Mouse (Mus musculus): ENCODE data around the gene Pcca.

The Pcca gene

DNA sequence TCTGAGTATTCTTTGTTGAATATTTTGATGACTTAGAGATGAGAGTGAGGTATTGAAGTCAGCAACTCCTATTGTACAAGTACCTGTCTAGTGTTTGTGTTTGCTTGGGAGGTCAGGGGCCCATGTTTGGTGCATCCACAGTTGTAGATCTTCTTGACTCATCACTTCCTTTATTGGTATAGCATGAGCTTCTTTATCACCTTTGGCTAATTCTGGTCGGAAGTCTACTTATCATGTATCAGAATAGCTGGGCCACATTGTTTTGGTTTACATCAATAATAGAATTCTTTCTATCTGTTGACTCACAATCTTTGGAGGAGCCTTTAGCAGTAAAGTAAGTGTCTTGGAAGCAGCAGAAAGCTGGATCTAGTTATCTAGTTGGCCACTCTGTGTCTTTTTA is 108.3 kb downstream of the Pcca start:
- DNase-seq (ENCODE audit: low spot score) = no peak

- no peak for DNase-seq (ENCODE audit: low spot score)
Measured at GRCm38 (mm10) chr14:122648214-122648613, 114.1 kb downstream of the Pcca start.

DNA sequence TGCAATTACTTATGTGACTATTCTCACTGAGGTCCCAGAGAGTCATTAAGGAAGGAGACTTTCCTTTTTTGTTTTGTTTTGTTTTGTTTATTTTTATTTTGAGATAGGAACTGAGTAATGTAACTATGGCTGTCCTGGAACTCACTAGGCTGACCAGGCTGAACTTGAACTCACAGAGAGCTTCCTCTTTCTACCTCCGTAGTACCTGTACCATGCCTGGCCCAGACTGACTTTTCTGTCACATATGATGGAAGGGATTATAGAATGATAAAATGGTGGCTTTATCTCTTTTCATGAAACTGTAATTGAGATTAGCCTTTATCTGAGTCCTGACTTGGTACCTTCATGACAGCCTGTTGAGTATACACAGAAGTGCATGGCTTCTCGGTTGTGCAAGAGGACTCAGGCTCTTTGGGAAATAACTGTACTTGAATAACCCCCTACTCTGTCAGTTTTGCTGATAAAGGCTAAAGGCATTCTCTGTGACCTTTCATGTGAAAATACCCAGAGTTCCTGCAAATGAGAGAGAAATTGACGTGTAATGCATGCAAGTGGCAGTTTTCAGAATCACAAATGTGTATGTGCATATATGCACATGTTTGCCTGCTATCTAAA is 115.3 kb downstream of the Pcca start:
- DNase-seq (ENCODE audit: low spot score) = no peak

- DNase-seq (ENCODE audit: low spot score) = no peak
Measured at GRCm38 (mm10) chr14:122651681-122652080, 117.6 kb downstream of the Pcca start.

GRCm38 (mm10) chr14:122675661-122676060 is 141.5 kb downstream of the Pcca start:
- DNase-seq (ENCODE audit: low spot score) = no peak

DNA sequence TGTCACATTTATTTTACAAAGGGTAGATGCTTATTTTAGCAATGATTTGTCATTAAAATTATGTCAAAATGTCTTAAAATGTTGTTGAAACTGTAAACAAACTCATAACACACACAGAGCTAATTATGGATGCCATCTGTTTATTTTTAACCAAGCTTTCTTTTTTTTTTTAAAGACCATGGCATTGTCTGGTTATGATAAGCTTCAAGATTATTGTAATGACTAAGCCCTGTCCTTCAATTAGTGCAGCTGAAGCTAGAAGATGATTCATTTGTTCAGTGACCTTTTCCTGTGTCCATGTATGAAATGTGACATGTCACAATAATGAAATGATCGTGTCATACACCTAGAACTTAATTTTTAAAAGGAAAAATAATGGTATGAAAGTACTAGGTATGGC is 149.5 kb downstream of the Pcca start:
- peak; percentile 32 for DNase-seq (ENCODE audit: low spot score)

GRCm38 (mm10) chr14:122684250-122684649 is 150.1 kb downstream of the Pcca start:
- DNase-seq (ENCODE audit: low spot score) = peak; percentile 27

- DNase-seq (ENCODE audit: low spot score) = peak; percentile 40
Measured at GRCm38 (mm10) chr14:122684811-122685210, 150.7 kb downstream of the Pcca start.

DNA sequence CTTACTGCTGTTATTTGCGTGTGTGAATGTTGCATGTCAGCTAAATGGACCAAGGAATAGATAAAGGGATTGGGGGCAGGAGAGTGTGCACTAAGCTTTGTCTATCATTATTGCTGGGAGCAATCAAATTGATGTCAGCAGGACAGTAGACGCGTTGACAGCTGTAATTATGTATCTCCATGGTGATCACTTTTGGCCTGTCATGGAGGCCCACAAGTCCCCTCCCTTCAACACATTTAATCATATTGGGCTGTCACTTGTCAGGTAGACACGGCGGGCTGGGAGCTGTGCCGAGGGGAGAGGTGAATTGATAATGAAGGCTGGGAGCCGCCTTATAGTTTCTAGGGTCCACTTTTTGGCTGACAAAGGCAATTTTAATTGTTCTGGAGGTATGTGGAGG is 153.3 kb downstream of the Pcca start:
- DNase-seq (ENCODE audit: low spot score) = no peak

DNA sequence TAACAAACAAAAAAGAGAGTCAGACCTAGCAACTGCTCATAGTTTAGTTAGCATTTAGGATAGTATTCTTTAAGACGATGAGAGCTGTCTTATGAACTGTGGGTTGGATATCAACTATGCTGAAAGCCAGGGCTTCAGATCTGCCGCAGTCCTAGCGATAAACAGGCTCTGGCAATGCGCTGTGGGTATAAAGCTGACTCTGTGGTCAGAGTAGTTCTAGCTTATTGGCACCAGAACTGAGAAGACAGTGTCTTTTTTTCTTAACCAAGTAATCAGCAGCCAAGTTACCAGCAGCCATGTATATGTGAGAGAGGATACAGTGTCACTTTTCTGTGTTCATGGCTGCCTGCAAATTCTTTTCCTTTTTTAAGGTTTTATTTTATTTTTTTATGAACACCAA is 154.3 kb downstream of the Pcca start:
- no peak for DNase-seq (ENCODE audit: low spot score)

GRCm38 (mm10) chr14:122689136-122689815 is 155.2 kb downstream of the Pcca start:
- no peak for DNase-seq (ENCODE audit: low spot score)

- no peak for DNase-seq (ENCODE audit: low spot score)
Measured at GRCm38 (mm10) chr14:122691555-122691954, 157.4 kb downstream of the Pcca start.

DNA sequence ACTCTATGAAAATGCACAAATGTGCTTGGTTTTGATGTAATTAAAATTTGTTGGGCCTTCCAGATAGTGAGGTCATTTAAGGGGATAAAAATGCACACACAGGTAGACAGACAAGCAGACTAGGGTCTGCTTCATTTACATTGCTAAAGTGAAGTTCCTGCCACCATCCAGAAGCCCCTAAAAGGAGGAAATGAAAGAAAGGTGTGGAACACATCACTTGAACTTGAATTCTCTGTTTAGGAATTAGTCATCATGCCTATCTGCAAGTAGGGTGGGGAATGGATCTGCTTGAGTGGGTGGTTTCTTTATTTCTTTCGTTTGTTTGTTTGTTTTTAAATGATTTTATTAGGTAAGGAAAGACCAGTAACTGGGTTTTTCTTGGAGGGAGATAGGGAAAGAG is 166.2 kb downstream of the Pcca start:
- no peak for DNase-seq (ENCODE audit: low spot score)

GRCm38 (mm10) chr14:122713793-122714192 is 179.7 kb downstream of the Pcca start:
- no peak for DNase-seq (ENCODE audit: low spot score)

DNA sequence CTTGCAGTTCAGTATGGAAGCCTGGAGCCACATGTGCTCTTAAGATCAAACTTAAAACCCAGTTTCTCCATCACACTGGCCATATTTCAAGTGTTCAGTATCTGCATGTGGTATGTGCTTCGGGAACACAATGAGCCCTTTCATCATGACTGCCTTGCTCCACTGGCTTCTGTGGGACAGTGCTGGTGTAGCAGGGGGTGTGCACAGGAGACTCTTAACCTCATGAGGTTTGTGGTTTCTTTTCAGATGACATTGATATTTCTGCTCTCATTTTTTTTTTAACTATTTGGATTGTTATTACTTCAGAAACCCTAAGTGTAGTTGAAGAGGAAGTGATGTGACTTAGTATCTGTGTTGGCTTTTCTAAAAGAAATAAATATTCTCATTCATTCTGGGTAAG is 180.8 kb downstream of the Pcca start:
- no peak for DNase-seq (ENCODE audit: low spot score)

DNA sequence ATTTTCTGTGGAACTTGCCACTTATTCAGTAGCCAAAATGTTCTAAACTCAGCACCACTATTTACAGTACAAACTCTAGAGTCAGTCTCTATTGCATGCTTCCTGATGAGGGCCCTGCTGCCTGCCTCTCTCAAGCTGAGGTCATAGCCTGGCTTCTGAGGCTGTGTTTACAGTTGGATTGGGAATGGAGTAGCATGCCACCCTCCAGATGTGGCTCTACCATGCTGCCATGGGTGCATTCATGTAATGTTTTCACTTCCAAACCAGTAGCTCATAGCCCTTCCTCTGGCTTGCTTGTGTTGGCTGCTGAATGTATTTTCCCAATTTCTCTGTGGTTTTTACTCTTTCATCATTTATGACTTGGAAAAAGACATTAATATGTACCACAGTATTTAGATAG is 181.9 kb downstream of the Pcca start:
- DNase-seq (ENCODE audit: low spot score) = no peak

DNA sequence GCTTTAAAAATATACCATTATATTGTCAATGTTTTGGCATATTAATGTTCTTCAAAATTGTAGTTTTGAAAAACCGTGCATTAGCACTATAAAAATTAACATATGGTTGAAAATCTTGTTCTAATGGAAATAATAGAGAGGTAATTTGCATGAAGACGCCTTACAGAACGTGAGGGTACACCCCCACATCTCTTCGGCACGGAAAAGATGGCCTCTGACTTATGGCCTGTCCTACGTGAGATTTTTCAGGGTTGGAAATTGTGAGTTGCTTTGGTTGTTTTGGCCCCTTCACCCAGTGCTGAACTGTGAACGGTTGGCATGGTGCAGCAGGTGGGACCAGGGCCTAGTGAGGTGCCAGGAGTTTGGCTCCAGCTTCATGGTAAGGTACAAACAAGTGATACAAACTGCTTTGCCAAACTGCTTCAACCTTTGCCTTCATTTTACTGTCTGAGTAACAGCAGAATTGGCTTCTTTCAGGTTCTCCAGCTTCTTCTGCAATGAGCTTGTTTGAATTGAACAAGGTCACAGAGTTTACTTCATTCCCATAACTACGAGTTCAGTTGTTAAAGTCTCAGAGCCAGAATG is 185.5 kb downstream of the Pcca start:
- no peak for DNase-seq (ENCODE audit: low spot score)

GRCm38 (mm10) chr14:122720989-122721388 is 186.9 kb downstream of the Pcca start:
- DNase-seq (ENCODE audit: low spot score) = peak; percentile 7

DNA sequence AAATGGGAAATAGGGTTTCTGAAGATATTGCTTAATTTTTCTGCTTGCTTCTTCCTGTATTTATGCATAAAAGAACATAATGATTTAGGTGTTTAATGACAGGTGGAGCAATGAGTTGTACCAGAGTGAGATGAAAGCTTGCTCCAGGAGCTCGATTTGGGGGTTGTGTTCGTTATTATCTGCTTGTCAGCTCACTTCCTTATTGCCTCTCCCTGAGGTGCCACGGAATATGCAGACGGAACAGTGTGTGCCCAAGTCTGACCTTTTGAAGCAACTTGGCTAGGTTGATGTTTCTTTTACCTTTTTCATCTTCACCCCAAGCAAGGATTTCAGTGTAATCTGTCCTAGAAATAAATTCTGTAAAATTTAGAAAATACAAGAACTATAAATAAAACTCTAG is 187.6 kb downstream of the Pcca start:
- DNase-seq (ENCODE audit: low spot score) = no peak

DNA sequence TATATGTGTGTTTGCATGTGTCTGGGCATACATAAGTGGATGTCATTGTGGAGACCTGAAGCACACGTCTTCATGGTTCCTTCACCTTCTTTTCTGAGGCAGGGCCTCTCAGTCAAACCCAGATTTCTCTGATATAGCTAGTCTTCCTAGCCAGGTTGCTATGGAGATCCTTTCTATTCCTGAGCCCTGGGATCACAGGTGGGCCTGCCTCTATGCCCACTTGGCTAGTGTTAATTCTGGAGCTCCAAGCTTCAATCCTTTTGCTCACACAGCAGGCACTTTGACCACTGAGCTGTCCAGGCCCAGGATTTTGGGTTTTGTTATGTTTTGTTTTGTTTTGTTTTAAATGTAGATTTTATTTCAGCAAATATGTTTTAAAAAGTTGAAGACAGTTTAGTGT is 192.3 kb downstream of the Pcca start:
- DNase-seq (ENCODE audit: low spot score) = no peak

DNA sequence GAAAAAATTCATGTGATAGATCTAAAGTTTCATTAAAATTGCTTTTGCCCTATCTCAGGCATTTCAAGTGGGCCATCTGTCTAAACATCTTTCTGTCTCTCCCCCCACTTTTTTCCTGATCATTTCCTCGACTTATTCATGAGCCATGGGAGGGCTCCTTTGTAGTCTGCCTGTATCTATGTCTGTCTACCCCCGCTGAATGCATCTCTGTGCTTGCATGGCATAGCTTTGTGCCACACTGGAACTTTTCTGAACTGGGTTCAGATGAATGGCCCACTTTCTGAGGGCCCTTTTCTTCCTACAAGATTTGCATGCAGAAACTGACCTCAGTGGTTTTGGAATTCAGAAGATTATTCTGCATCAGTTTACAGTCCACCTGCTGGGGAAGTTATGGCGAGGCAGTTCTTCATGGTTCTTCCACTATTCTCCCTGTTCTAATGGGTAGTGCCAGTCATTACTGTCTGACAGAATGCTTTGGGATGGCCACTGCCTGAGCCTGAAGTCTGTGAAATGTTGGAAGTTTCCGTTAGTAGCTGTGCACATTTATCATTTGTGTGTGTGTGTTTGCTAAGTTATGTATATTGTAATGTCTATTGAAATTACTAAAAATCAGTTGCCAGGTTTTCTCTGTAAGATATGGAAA is 195.4 kb downstream of the Pcca start:
- DNase-seq (ENCODE audit: low spot score) = no peak

DNA sequence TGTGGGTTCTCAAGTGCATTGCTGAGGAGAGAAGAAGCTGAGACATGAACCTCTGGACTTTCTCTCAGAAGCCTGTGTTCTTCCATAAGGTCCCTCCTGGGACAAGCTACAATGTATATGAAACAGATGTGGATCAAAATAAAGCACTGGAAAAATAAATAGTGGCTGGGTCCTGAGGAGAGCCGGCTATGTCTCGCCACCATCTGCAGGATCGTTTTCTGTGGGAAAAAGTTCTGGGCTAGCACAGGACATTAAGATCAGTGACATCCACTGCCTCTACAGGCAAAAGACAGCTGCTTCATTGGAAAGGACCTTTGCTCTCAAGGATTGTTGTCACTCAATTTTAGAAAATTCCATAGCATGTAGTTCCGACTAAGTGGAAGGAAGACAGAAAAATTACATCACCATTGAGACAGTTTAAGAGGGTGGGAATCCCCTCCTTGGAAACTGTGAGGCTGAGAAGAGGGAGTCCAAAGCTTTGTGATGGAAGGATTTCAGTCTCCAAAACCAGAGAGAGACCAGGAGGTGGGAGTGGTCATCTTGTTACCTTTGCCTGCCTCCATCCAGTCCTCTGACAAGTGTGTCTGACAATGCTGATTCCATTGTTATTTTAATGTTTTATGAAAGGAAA is 196.9 kb downstream of the Pcca start:
- no peak for DNase-seq (ENCODE audit: low spot score)

DNA sequence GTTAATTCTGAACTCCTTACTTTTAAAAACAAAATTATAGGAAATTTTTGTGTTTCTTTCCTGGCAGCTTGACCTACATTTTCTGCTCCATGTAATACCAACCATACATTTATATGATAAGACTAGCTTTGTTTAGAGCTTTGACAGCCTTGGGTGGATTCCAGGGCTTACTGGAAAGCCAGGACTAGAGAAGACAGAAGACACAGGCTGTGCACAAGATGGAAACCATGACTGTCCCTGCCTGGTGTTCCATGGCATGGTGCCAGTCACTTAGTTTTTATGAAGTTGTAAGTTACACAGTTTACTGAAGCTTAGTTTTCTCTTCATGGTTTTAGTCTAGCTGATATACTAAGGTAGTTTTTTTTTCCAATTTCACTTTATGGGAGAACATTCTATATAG is 202.7 kb downstream of the Pcca start:
- DNase-seq (ENCODE audit: low spot score) = peak; percentile 13

All from MN1 (cell line).